Mouse (Mus musculus): ENCODE measurements around the gene Mmrn1. TPM values are rescaled to one million over a fixed set of nuclear protein-coding genes. Genes with fewer than 3 reads are reported as not detected.

Gene Mmrn1
- polyA plus RNA-seq (2012; rRNA removed), result 2.1 and 2.7 TPM in 2 replicates

GRCm38 (mm10) chr6:60924676-60925075 is at the start of gene Mmrn1:
Mmrn1 (plus strand) TSS chr6:60924976.

Other genes starting within 250 kb of the Mmrn1 start
- gene Snca, start 95.1 kb upstream of the Mmrn1 start, polyA plus RNA-seq (2012; rRNA removed), result 67.6 and 75.6 TPM in 2 replicates

Data from central nervous system, embryonic 14 days (tissue).